Mouse (Mus musculus) cortical plate, adult 2 months (tissue): Measurements from ENCODE around the gene Tfpt. TPM values are rescaled to one million over a fixed set of nuclear protein-coding genes. Genes with fewer than 3 reads are reported as not detected.
"Not testable (repeated sequence)": the region's sequence is repeated elsewhere in the genome, so short reads cannot be mapped to it uniquely, and the experiment has no call there.

Experiments used
- H3K27ac ChIP-seq: fragments of 200-500 bp; 2 replicates; pipeline ENCODE4 v1.5.1; 2012; ENCODE audit warnings: low read length, control low read depth, inconsistent platforms; ENCODE audit not compliant: insufficient read depth
- H3K4me1 ChIP-seq: fragments of 200-500 bp; 2 replicates; pipeline ENCODE4 v1.6.1; 2011; ENCODE audit warnings: low read length; ENCODE audit not compliant: control insufficient read depth, insufficient read depth
- H3K4me3 ChIP-seq: fragments of 200-500 bp; 2 replicates; pipeline ENCODE4 v1.5.1; 2011; ENCODE audit warnings: mild to moderate bottlenecking, low read length, control low read depth; ENCODE audit not compliant: insufficient read depth
- CTCF ChIP-seq: fragments of 200-500 bp; IDR thresholded peaks from 2 replicates; pipeline ENCODE4 v1.5.1; 2011; ENCODE audit warnings: mild to moderate bottlenecking, control low read depth, low read length; ENCODE audit not compliant: insufficient read depth; ENCODE audit errors: extremely low read depth
- POLR2A ChIP-seq: fragments of 200-500 bp; IDR thresholded peaks from 2 replicates; pipeline ENCODE4 v1.6.1; 2011; ENCODE audit warnings: mild to moderate bottlenecking, low read length, control low read depth; ENCODE audit not compliant: insufficient read depth; ENCODE audit errors: extremely low read depth
- polyA plus RNA-seq: library from polyadenylated mRNA; depleted of rRNA; stranded (reverse); fragments of >200 nt; gene quantifications from 2 replicates; pipeline ENCODE4 v1.2.3, GENCODE M21; 2012; rRNA removed

Gene Tfpt
- polyA plus RNA-seq, 1 experiment, result 38.5 TPM

DNA sequence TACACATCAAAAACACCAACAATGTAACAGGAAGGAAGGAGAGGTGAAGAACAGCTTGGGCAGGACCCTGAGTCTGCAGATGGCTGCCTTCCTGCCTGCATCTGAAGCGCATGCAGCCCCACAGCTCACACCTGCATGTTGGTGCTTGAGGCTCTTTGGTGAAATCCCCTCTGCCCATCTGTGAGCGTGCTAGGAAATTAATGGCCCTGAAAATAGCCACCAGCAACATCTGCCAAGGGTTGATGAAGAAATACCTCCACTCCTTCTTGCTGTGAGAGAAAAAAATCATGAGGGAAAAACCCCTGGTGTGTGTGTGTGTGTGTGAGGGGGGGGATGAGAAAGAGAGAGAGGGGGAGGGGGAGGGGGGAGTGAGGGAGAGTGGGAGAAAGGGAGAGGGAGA is 49.7 kb downstream of the Tfpt start:
- H3K27ac ChIP-seq, result no peak overlapping the region
- no peak for TF ChIP-seq CTCF
- no peaks in the 10 kb centered on the region for H3K4me1 ChIP-seq
- H3K4me3 ChIP-seq, result no peak overlapping the region

GRCm38 (mm10) chr7:3578952-3579546 is 50.7 kb downstream of the Tfpt start:
- Histone ChIP-seq H3K27ac (no peak overlapping the region), H3K4me3 (no peak overlapping the region), H3K4me1 (no peaks in the 10 kb centered on the region)
- no peak for TF ChIP-seq POLR2A
- TF ChIP-seq CTCF, result no peak

GRCm38 (mm10) chr7:3578196-3578595 is 51.5 kb downstream of the Tfpt start:
- Histone ChIP-seq H3K4me3 (no peak overlapping the region), H3K4me1 (no peaks in the 10 kb centered on the region), H3K27ac (no peak overlapping the region)
- TF ChIP-seq POLR2A, result no peak
- TF ChIP-seq CTCF, result no peak

DNA sequence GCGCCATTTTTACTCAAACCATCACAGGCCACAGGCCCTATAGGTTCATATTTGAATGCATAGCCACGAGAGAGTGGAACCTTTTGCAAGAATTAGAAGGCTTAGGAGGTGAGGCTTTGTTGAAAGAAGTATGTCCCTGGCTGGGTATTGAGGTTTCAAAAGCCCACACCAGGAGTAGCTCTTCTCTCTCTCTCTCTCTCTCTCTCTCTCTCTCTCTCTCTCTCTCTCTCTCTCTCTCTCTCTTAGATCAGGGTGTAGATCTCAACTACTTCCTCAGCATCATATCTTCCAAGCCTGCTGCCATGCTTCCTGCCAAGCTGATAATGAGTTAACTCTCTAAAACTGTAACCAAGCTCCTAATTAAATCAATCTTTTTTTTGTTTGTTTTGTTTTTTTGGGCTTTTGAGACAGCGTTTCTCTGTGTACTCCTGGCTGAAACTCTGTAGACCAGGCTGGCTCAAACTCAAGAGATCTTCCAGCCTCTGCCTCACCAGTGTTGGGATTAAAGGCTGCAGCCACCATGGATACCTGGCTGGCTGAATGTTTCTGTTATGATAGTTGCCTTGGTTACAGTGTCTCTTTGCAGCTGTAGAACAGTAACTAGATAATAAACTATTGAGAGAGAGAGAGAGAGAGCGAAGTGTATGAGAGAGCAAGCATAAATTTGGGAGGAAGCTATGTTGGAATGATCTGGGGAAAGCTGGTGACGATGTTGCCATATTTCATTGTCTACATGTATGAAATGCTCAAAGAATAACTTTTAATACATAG is 53.2 kb downstream of the Tfpt start:
- Histone ChIP-seq H3K4me1 (no peaks in the 10 kb centered on the region), H3K27ac (no peak overlapping the region), H3K4me3 (no peak overlapping the region)
- TF ChIP-seq CTCF (no peak), POLR2A (no peak)

DNA sequence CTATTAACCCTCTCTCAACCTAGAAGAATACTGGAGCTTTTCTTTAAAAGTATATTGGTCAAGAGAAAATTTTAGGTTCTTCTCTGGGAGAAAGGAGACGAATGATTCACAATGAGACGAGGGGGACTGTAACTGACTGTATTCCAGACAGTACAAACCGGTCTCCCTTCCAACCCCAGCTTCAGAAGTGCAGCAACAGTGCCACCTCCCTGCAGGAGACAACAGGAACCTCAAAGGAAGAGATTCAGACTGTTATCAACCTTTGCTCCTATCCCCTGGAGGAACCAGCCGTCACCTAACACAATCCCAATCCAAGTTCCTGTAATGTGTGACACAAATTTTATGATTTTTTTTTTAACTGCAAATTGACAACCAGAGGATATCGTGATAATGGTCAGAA is 55.5 kb downstream of the Tfpt start:
- no peaks in the 10 kb centered on the region for H3K4me1 ChIP-seq
- no peak overlapping the region for H3K27ac ChIP-seq
- TF ChIP-seq POLR2A (no peak), CTCF (peak; percentile 67)
- no peak overlapping the region for H3K4me3 ChIP-seq

- no peaks in the 10 kb centered on the region for H3K4me1 ChIP-seq
- no peak overlapping the region for H3K27ac ChIP-seq
- H3K4me3 ChIP-seq, result no peak overlapping the region
- TF ChIP-seq CTCF (no peak), POLR2A (no peak)
Observed at GRCm38 (mm10) chr7:3571847-3572246, 57.9 kb downstream of the Tfpt start.

DNA sequence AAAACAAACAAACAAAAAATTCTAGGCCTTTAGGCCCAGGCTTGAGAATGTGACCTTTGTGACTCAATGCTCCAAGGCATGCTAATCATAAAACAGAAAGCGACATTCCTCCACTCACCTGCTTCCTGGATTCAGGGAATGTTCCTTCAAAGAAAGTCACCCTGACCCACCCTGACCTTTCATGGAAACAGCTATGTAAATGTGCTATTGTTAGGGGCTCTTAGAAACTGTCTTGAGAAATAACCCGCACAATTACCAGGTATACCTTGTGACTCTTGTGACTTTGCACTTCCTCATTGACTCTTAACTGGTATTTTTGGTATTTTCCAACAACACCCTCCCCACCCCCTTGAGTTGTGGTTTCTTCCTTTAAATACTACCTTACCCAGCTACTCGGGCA is 59.1 kb downstream of the Tfpt start:
- not testable (repeated sequence) for H3K4me3 ChIP-seq, H3K27ac ChIP-seq, H3K4me1 ChIP-seq

Other genes with a start within 250 kb of the Tfpt start
- gene Cacng8, start 239.2 kb downstream of the Tfpt start, polyA plus RNA-seq, result 50.3 and 63.3 TPM in 2 replicates
- 0.81 and 1.4 TPM in 2 replicates for gene Cacng6, start 205.7 kb downstream of the Tfpt start, polyA plus RNA-seq
- gene Tarm1, start 127.3 kb downstream of the Tfpt start, polyA plus RNA-seq, result 0.06 TPM in 1 of 2 replicates, not detected in the other
- 4.7 and 5.7 TPM in 2 replicates for gene Oscar, start 13.8 kb downstream of the Tfpt start, polyA plus RNA-seq
- gene Ndufa3, start 12.6 kb downstream of the Tfpt start, polyA plus RNA-seq, result 366 and 413 TPM in 2 replicates
- gene Prpf31, start 56 bp upstream of the Tfpt start, polyA plus RNA-seq, result 65.3 and 75.1 TPM in 2 replicates
- 39.9 and 44.6 TPM in 2 replicates for gene Cnot3, start 15.3 kb upstream of the Tfpt start, polyA plus RNA-seq
- gene Leng1, start 35.9 kb upstream of the Tfpt start, polyA plus RNA-seq, result 7.3 and 8.3 TPM in 2 replicates
- 12.6 and 14.8 TPM in 2 replicates for gene Tmc4, start 47.6 kb upstream of the Tfpt start, polyA plus RNA-seq
- gene Tsen34, start 62.9 kb upstream of the Tfpt start, polyA plus RNA-seq, result 88.4 and 94.9 TPM in 2 replicates
- gene Mboat7, start 63.6 kb upstream of the Tfpt start, polyA plus RNA-seq, result 155 and 156 TPM in 2 replicates
- gene Rps9, start 74.1 kb upstream of the Tfpt start, polyA plus RNA-seq, result 938 and 983 TPM in 2 replicates
- 0.38 and 0.40 TPM in 2 replicates for gene Pirb, start 90.5 kb upstream of the Tfpt start, polyA plus RNA-seq
- not detected in 2 replicates for gene Gm15448, start 195.8 kb upstream of the Tfpt start, polyA plus RNA-seq
- gene Pira2, start 215.1 kb upstream of the Tfpt start, polyA plus RNA-seq, result not detected in 2 replicates